Mouse (Mus musculus) bone marrow macrophage, adult 2 months (primary cell): ENCODE data around the gene Wnt3a.

Source experiments
- CTCF ChIP-seq: IDR thresholded peaks from 2 replicates; pipeline ENCODE4 v1.5.1; 2012; ENCODE audit warnings: low read depth, mild to moderate bottlenecking, low read length, moderate library complexity
- POLR2A ChIP-seq: IDR thresholded peaks from 2 replicates; pipeline ENCODE4 v1.6.1; 2012; ENCODE audit warnings: mild to moderate bottlenecking, low read depth, low read length, borderline replicate concordance

DNA sequence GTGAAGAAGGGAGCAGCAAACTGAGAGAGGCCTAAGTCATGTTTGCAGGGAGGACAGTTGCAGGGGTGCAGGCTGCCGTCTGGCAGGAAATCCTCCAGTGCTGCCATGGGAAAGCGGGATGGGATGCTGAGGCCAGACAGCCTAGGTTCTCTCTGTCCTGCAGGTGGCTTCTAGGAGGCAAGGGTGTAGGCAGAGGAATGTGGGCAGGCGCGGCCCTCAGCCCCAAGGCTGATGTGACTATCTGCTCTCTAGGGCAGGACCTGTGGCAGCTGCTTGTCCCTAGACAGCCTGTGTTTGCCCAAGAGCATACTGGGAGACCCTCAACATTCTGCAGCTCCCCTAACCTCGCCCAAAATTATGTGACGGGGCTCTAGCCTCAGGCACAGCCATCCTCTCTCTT is 23.8 kb downstream of the Wnt3a start:
- TF ChIP-seq POLR2A (no peak), CTCF (no peak)
